Mouse (Mus musculus) lung, postnatal 0 days (tissue): ENCODE data around the gene Ppp1r9a.

Source experiments
- CTCF ChIP-seq: IDR thresholded peaks from 2 replicates; pipeline ENCODE4 v1.5.1; 2016; ENCODE audit warnings: antibody characterized with exemption, mild to moderate bottlenecking
- EP300 ChIP-seq: IDR thresholded peaks from 2 replicates; pipeline ENCODE4 v1.6.1; 2016; ENCODE audit warnings: antibody characterized with exemption, mild to moderate bottlenecking, control low read depth

- TF ChIP-seq CTCF (no peak), EP300 (no peak)
Observed at GRCm38 (mm10) chr6:5120229-5120628, 217.5 kb downstream of the Ppp1r9a start.
